Mouse (Mus musculus): ENCODE results near the gene Olfr64.

GRCm38 (mm10) chr7:103910047-103910446 is 15.8 kb upstream of the Olfr64 start:
- TF ChIP-seq GATA1 (IDR thresholded peaks at IDR 0.05; ENCODE audit: borderline replicate concordance, low read length) (no peak), FLI1 (IDR thresholded peaks at IDR 0.05; ENCODE audit: low read length) (no peak)
